Comparison of ENCODE assay signal across 12 mouse cellular contexts in the genomic region with DNA sequence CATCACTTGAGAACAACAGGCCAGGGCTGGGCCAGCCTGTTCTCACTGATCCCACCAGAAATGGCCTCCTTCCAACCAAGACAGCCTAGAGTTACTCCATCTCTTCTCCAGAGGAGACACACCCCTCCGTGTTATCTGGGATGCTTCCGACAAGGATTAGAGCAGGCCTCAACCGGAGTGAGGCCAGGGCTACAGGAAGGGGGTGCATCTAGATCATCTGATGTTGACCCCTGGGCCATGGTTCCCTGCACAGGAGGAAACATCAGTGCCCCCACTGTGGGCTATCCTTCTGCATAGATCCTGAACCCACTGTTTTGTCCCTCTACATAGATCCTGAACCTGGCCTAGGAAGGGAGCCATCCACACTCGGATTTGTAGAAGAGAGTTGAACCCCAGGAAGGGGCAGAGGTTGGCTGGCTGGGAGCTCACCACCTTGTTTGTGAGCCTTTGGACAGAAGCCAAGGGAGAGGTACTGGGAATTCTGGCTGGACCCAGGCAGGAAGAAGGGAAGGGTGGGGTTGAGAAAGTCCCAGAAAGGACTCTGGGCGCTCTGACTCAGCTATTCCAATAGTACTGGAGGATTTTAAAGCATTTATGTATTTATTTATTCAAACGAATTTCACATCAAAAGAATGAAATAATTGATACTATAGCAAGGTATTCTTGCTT.
DNase-seq lines count a peak whose midpoint lies in the region; ATAC-seq and TF ChIP-seq lines count a peak whose summit lies in the region.
"Had no signal": no experiment of that assay in that cellular context is flagged by ENCODE, and none has a peak within 500 bp of the region (broad histone marks: within the 10 kb centered on the region; RNA-seq: fewer than 3 reads in every experiment).

No protein-coding gene starts in this region.

- peaks cover 40% of the 10 kb centered on the region for H3K4me1 ChIP-seq in hindbrain, embryonic 10.5 days (replicated peaks)
- H3K4me1 ChIP-seq in hindbrain, postnatal 0 days (ENCODE audit: insufficient read depth, low read length), result no peaks in the 10 kb centered on the region
- peaks cover 6% of the 10 kb centered on the region; the same call in 1 of the 2 replicates for H3K4me1 ChIP-seq in embryonic fibroblast, embryonic 13.5 days (ENCODE audit: control insufficient read depth, insufficient read depth, low read length)
- H3K4me1 ChIP-seq in forebrain, embryonic 12.5 days, result peaks cover 12% of the 10 kb centered on the region
- 0 out of 2 replicates have a peak, but pooled peaks cover 3% of the 10 kb centered on the region for H3K4me1 ChIP-seq in forebrain, embryonic 13.5 days
- H3K4me1 ChIP-seq: liver, embryonic 12.5 days had no signal

- H3K36me3 ChIP-seq in hindbrain, embryonic 10.5 days, result peaks cover 73% of the 10 kb centered on the region
- peaks cover 12% of the 10 kb centered on the region for H3K36me3 ChIP-seq in hindbrain, postnatal 0 days (ENCODE audit: insufficient read depth, low read length)
- H3K36me3 ChIP-seq in forebrain, embryonic 12.5 days (replicated peaks), result peaks cover 47% of the 10 kb centered on the region
- H3K36me3 ChIP-seq in forebrain, embryonic 13.5 days (ENCODE audit: poor library complexity, severe bottlenecking), result peaks cover 59% of the 10 kb centered on the region

- no peak for TF ChIP-seq POLR2A in embryonic fibroblast, embryonic 13.5 days (IDR thresholded peaks at IDR 0.05; ENCODE audit: low read depth, low read length)

- peak overlapping the region; percentile 35; the same call in 1 of the 2 replicates for H3K27ac ChIP-seq in hindbrain, embryonic 10.5 days
- no peak overlapping the region for H3K27ac ChIP-seq in hindbrain, postnatal 0 days
- H3K27ac ChIP-seq in embryonic fibroblast, embryonic 13.5 days (ENCODE audit: insufficient read depth, low read length), result peak overlapping the region; percentile 65
- no peak overlapping the region for H3K27ac ChIP-seq in forebrain, embryonic 12.5 days
- H3K27ac ChIP-seq in forebrain, embryonic 13.5 days, result no peak overlapping the region
- H3K27ac ChIP-seq: hindbrain, embryonic 14.5 days; liver, embryonic 12.5 days; midbrain, embryonic 10.5 days had no signal

- H3K27me3 ChIP-seq in hindbrain, embryonic 10.5 days (ENCODE audit: insufficient read depth, poor library complexity, severe bottlenecking), result 0 out of 2 replicates have a peak, but pooled peaks cover 9% of the 10 kb centered on the region
- H3K27me3 ChIP-seq in hindbrain, postnatal 0 days (ENCODE audit: insufficient read depth, low read length), result no peaks in the 10 kb centered on the region
- no peaks in the 10 kb centered on the region for H3K27me3 ChIP-seq in forebrain, embryonic 12.5 days
- H3K27me3 ChIP-seq in forebrain, embryonic 13.5 days, result no peaks in the 10 kb centered on the region
- H3K27me3 ChIP-seq: liver, embryonic 12.5 days had no signal

- H3K4me3 ChIP-seq in hindbrain, embryonic 10.5 days, result no peak overlapping the region
- no peak overlapping the region for H3K4me3 ChIP-seq in hindbrain, postnatal 0 days (ENCODE audit: low read length)
- no peak overlapping the region for H3K4me3 ChIP-seq in embryonic fibroblast, embryonic 13.5 days (ENCODE audit: insufficient read depth, low read length)
- H3K4me3 ChIP-seq in forebrain, embryonic 12.5 days (replicated peaks), result no peak overlapping the region
- H3K4me3 ChIP-seq in forebrain, embryonic 13.5 days, result no peak overlapping the region
- H3K4me3 ChIP-seq: liver, embryonic 12.5 days; midbrain, embryonic 10.5 days had no signal

- no peak overlapping the region for H3K4me2 ChIP-seq in hindbrain, postnatal 0 days (ENCODE audit: low read depth, low read length)
- no peak overlapping the region for H3K4me2 ChIP-seq in forebrain, embryonic 12.5 days
- H3K4me2 ChIP-seq in forebrain, embryonic 13.5 days, result no peak overlapping the region
- H3K4me2 ChIP-seq: hindbrain, embryonic 14.5 days; liver, embryonic 12.5 days had no signal

- no peaks in the 10 kb centered on the region for H3K9me3 ChIP-seq in hindbrain, embryonic 10.5 days
- H3K9me3 ChIP-seq in hindbrain, postnatal 0 days (ENCODE audit: low read length), result no peaks in the 10 kb centered on the region
- no peaks in the 10 kb centered on the region for H3K9me3 ChIP-seq in forebrain, embryonic 12.5 days
- H3K9me3 ChIP-seq in forebrain, embryonic 13.5 days (replicated peaks), result no peaks in the 10 kb centered on the region
- H3K9me3 ChIP-seq: liver, embryonic 12.5 days; midbrain, embryonic 10.5 days had no signal

- no peak for TF ChIP-seq CTCF in hindbrain, postnatal 0 days (IDR thresholded peaks at IDR 0.05; ENCODE audit: low read depth)
- no peak for TF ChIP-seq CTCF in embryonic fibroblast, embryonic 13.5 days (IDR thresholded peaks at IDR 0.05; ENCODE audit: borderline replicate concordance, insufficient read depth, low read length)

- no peak overlapping the region for H3K9ac ChIP-seq in hindbrain, postnatal 0 days (replicated peaks; ENCODE audit: low read length)
- no peak overlapping the region for H3K9ac ChIP-seq in forebrain, embryonic 12.5 days
- H3K9ac ChIP-seq in forebrain, embryonic 13.5 days, result no peak overlapping the region
- H3K9ac ChIP-seq: hindbrain, embryonic 14.5 days; liver, embryonic 12.5 days had no signal

- no peak for ATAC-seq in hindbrain, postnatal 0 days
- ATAC-seq in forebrain, embryonic 12.5 days (ENCODE audit: low FRiP score), result no peak
- ATAC-seq in forebrain, embryonic 13.5 days, result no peak

- DNase-seq in hindbrain, embryonic 10.5 days (ENCODE audit: low spot score), result no peak
- no peak for DNase-seq in hindbrain, postnatal 0 days (ENCODE audit: low spot score)
- DNase-seq in MN1 (ENCODE audit: low spot score), result peak; percentile 55
- peak; percentile 78 for DNase-seq in large intestine, adult 2 months (ENCODE audit: low read depth, low spot score)
- no peak for DNase-seq in frontal cortex, postnatal 36 days (ENCODE audit: low spot score in 2 of 2)
- DNase-seq: adrenal gland, postnatal 25 days had no signal

- 85% methylated on average over 6 of the region's 6 CpGs for WGBS in hindbrain, embryonic 10.5 days
- whole genome bisulfite sequencing in hindbrain, postnatal 0 days, result 70% methylated on average over 6 of the region's 6 CpGs
- 19% methylated on average over 6 of the region's 6 CpGs for WGBS in large intestine, adult 2 months
- 79% methylated on average over 6 of the region's 6 CpGs for WGBS in forebrain, embryonic 12.5 days
- 75% methylated on average over 6 of the region's 6 CpGs for WGBS in forebrain, embryonic 13.5 days

Comparison
In these comparisons a context has a peak if more than half of its experiments do, and no peak if none do; other contexts are left out.
1. H3K27ac ChIP-seq: peak in hindbrain, embryonic 10.5 days (single experiment) and embryonic fibroblast, embryonic 13.5 days (single experiment); none in hindbrain, postnatal 0 days (single experiment), forebrain, embryonic 12.5 days (single experiment) and forebrain, embryonic 13.5 days (single experiment).
2. DNase-seq: peak in MN1 (single experiment) and large intestine, adult 2 months (single experiment); none in hindbrain, embryonic 10.5 days (single experiment), hindbrain, postnatal 0 days (single experiment) and frontal cortex, postnatal 36 days (0 of 2).